Mouse (Mus musculus): ENCODE measurements around the gene Aldh18a1. TPM values are rescaled to one million over a fixed set of nuclear protein-coding genes. Genes with fewer than 3 reads are reported as not detected.

Gene Aldh18a1
- total and polyA plus RNA-seq, 3 experiments, result 101 to 193 (median 120) TPM

DNA sequence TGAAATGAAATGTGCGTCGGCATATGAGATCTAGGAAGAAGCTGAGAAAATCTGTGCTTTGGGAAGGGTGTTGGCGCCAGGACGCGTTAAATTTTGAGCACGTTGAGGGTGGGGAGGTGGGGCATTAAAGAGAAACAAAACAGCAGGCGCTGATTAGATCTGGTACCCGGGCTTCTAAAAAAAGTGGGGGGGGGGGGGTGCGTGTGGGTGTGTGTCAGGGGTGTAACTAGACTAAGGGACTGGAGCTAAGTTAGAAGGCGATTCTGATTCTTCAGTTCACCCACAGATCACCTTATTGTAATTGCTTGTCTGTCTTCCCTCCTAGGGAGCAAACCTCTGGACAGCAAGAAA lies 1.2 kb upstream of the Aldh18a1 start:
- no peak for DNase-seq (ENCODE audit: extremely low read depth)
- H3K27ac ChIP-seq (ENCODE audit: insufficient read depth, low read depth), result no peak overlapping the region
- H3K4me3 ChIP-seq (replicated peaks in 1 of 3; ENCODE audit: low read depth in 2 of 3, low read length in 2 of 3, poor library complexity in 1 of 3), result peak overlapping the region; percentile 71 to 96 (median 87)
- peaks cover 7 to 33% of the 10 kb centered on the region in 2 experiments; a peak in 3 of 4 replicates for H3K4me1 ChIP-seq (ENCODE audit: control insufficient read depth in 1 of 2, insufficient read depth in 2 of 2)
- peak overlapping the region; percentile 29 for H3K4me2 ChIP-seq (ENCODE audit: insufficient read depth, low read depth, poor library complexity, severe bottlenecking)
- H3K9ac ChIP-seq (ENCODE audit: insufficient read depth, low read depth), result peak overlapping the region; percentile 94
- in situ Hi-C loops (cut with MboI; ENCODE audit: low pct_ligation_motif_present, low pct_unique_long_range_greater_than_20kb, low sequenced_read_pairs) (no loop called here), dilution Hi-C loops (cut with MboI; ENCODE audit: extremely low pct_ligation_motif_present, extremely low pct_unique_long_range_greater_than_20kb, low sequenced_read_pairs) (no loop called here)
- peaks cover 34% of the 10 kb centered on the region for H3K79me2 ChIP-seq (replicated peaks; ENCODE audit: control insufficient read depth, extremely low read depth, insufficient read depth, poor library complexity, severe bottlenecking)
- no peaks in the 10 kb centered on the region for H3K27me3 ChIP-seq (replicated peaks)
- peaks cover 17 to 51% of the 10 kb centered on the region in 2 experiments for H3K36me3 ChIP-seq (replicated peaks in 1 of 2; ENCODE audit: control insufficient read depth in 1 of 2, insufficient read depth in 1 of 2, low read length in 1 of 2)
- no peaks in the 10 kb centered on the region for H3K9me3 ChIP-seq (replicated peaks; ENCODE audit: low read length)
- TF ChIP-seq NELFE (IDR thresholded peaks at IDR 0.05; ENCODE audit: low read depth, low read length), result no peak
- TF ChIP-seq EP300 (IDR thresholded peaks at IDR 0.05; ENCODE audit: low read length), result 0 out of 2 replicates have a peak, but pooled peaks have one; percentile 7
- no peak for TF ChIP-seq ZC3H11A (IDR thresholded peaks at IDR 0.05; ENCODE audit: low read depth, low read length)
- TF ChIP-seq CHD2 (IDR thresholded peaks at IDR 0.05; ENCODE audit: low read length), result no peak
- TF ChIP-seq IRF4 (IDR thresholded peaks at IDR 0.05; ENCODE audit: low read depth, low read length), result no peak
- TF ChIP-seq RCOR1 (conservative IDR thresholded peaks at IDR 0.05; ENCODE audit: low read depth, low read length), result no peak; the same call in 1 of the 2 replicates
- TF ChIP-seq SMC3 (IDR thresholded peaks at IDR 0.05; ENCODE audit: low read depth, low read length), result no peak
- TF ChIP-seq GABPA (IDR thresholded peaks at IDR 0.05; ENCODE audit: insufficient replicate concordance, low read depth, low read length), result no peak

- Histone ChIP-seq H3K4me2 (ENCODE audit: insufficient read depth, low read depth, poor library complexity, severe bottlenecking) (peak overlapping the region; percentile 81), H3K36me3 (replicated peaks in 1 of 2; ENCODE audit: control insufficient read depth in 1 of 2, insufficient read depth in 1 of 2, low read length in 1 of 2) (peaks cover 21 to 50% of the 10 kb centered on the region in 2 experiments), H3K9me3 (replicated peaks; ENCODE audit: low read length) (no peaks in the 10 kb centered on the region), H3K4me1 (ENCODE audit: control insufficient read depth in 1 of 2, insufficient read depth in 2 of 2) (peaks cover 7 to 37% of the 10 kb centered on the region in 2 experiments; a peak in 3 of 4 replicates), H3K4me3 (replicated peaks in 1 of 3; ENCODE audit: low read depth in 2 of 3, low read length in 2 of 3, poor library complexity in 1 of 3) (peak overlapping the region; percentile 71 to 96 (median 87)), H3K79me2 (replicated peaks; ENCODE audit: control insufficient read depth, extremely low read depth, insufficient read depth, poor library complexity, severe bottlenecking) (peaks cover 34% of the 10 kb centered on the region), H3K27me3 (replicated peaks) (no peaks in the 10 kb centered on the region), H3K9ac (ENCODE audit: insufficient read depth, low read depth) (peak overlapping the region; percentile 94), H3K27ac (ENCODE audit: insufficient read depth, low read depth) (peak overlapping the region; percentile 76)
- dilution Hi-C loops (cut with MboI; ENCODE audit: extremely low pct_ligation_motif_present, extremely low pct_unique_long_range_greater_than_20kb, low sequenced_read_pairs), result no loop called here
- in situ Hi-C loops (cut with MboI; ENCODE audit: low pct_ligation_motif_present, low pct_unique_long_range_greater_than_20kb, low sequenced_read_pairs), result no loop called here
- peak; percentile 95 for DNase-seq (ENCODE audit: extremely low read depth)
- TF ChIP-seq CTCF (conservative IDR thresholded peaks at IDR 0.05 in 1 of 2, IDR thresholded peaks at IDR 0.05 in 1 of 2; ENCODE audit: low read depth in 2 of 2, low read length in 2 of 2) (peak; percentile 42 to 78; a peak in 3 of 4 replicates), MAFK (IDR thresholded peaks at IDR 0.05; ENCODE audit: insufficient replicate concordance, low read length) (0 out of 2 replicates have a peak, but pooled peaks have one; percentile 1), MAX (IDR thresholded peaks at IDR 0.05; ENCODE audit: low read length) (no peak), POLR2A (IDR thresholded peaks at IDR 0.05; ENCODE audit: low read depth, low read length) (peak; percentile 76), TCF12 (IDR thresholded peaks at IDR 0.05; ENCODE audit: low read depth, low read length) (peak; percentile 69; the same call in 1 of the 2 replicates), MXI1 (IDR thresholded peaks at IDR 0.05; ENCODE audit: low read depth, low read length) (peak; percentile 58; the same call in 1 of the 2 replicates), SIN3A (IDR thresholded peaks at IDR 0.05; ENCODE audit: low read length) (peak; percentile 96), JUN (IDR thresholded peaks at IDR 0.05; ENCODE audit: insufficient read depth, low read depth, low read length) (no peak), NELFE (IDR thresholded peaks at IDR 0.05; ENCODE audit: low read depth, low read length) (peak; percentile 72), MAZ (IDR thresholded peaks at IDR 0.05; ENCODE audit: low read depth, low read length) (peak; percentile 38; the same call in 1 of the 2 replicates), ZC3H11A (IDR thresholded peaks at IDR 0.05; ENCODE audit: low read depth, low read length) (no peak), ZKSCAN1 (IDR thresholded peaks at IDR 0.05; ENCODE audit: borderline replicate concordance, low read depth, low read length) (no peak), MEF2A (IDR thresholded peaks at IDR 0.05; ENCODE audit: borderline replicate concordance, low read depth, low read length) (peak; percentile 59; the same call in 1 of the 2 replicates), RCOR1 (conservative IDR thresholded peaks at IDR 0.05; ENCODE audit: low read depth, low read length) (peak; percentile 10), EP300 (IDR thresholded peaks at IDR 0.05; ENCODE audit: low read length) (peak; percentile 3; the same call in 1 of the 2 replicates), ZMIZ1 (IDR thresholded peaks at IDR 0.05; ENCODE audit: low read depth, low read length) (peak; percentile 60), MYC (IDR thresholded peaks at IDR 0.05; ENCODE audit: low read depth, low read length) (peak; percentile 87), ETS1 (conservative IDR thresholded peaks at IDR 0.05; ENCODE audit: low read depth, low read length) (no peak; the same call in 1 of the 2 replicates), BHLHE40 (IDR thresholded peaks at IDR 0.05; ENCODE audit: low read depth, low read length) (peak; percentile 17; the same call in 1 of the 2 replicates), TBP (conservative IDR thresholded peaks at IDR 0.05; ENCODE audit: low read depth, low read length) (peak; percentile 76; the same call in 1 of the 2 replicates), GABPA (IDR thresholded peaks at IDR 0.05; ENCODE audit: insufficient replicate concordance, low read depth, low read length) (no peak), NRF1 (IDR thresholded peaks at IDR 0.05; ENCODE audit: low read depth, low read length) (no peak; the same call in 1 of the 2 replicates), CHD1 (IDR thresholded peaks at IDR 0.05; ENCODE audit: low read depth, low read length) (peak; percentile 94; the same call in 1 of the 2 replicates), POLR2AphosphoS2 (IDR thresholded peaks at IDR 0.05; ENCODE audit: low read depth, low read length) (0 out of 2 replicates have a peak, but pooled peaks have one; percentile 66), E2F4 (IDR thresholded peaks at IDR 0.05; ENCODE audit: insufficient replicate concordance, low read depth, low read length) (0 out of 2 replicates have a peak, but pooled peaks have one; percentile 49), KAT2A (IDR thresholded peaks at IDR 0.05; ENCODE audit: insufficient replicate concordance, low read length) (0 out of 2 replicates have a peak, but pooled peaks have one; percentile 21)
Observed at GRCm38 (mm10) chr19:40588847-40589529, 725 bp upstream of the Aldh18a1 start.

All from CH12.LX (cell line).